Mouse (Mus musculus): ENCODE results near the gene Hs3st5.

- TF ChIP-seq POLR2A (IDR thresholded peaks at IDR 0.05; ENCODE audit: borderline replicate concordance, low read depth, low read length) (no peak), CTCF (IDR thresholded peaks at IDR 0.05; ENCODE audit: low read depth, low read length) (no peak)
Observed at GRCm38 (mm10) chr10:36556128-36556527, 49.5 kb downstream of the Hs3st5 start.
